In genomic region chr17:54367948-54368347, GRCm38 (mm10) we compare ENCODE assay signal across 23 mouse cellular contexts.
"Had no signal": no experiment of that assay in that cellular context is flagged by ENCODE, and none has a peak within 500 bp of the region (broad histone marks: within the 10 kb centered on the region; RNA-seq: fewer than 3 reads in every experiment).

No protein-coding gene starts in this region.

- H3K4me3 ChIP-seq: heart, adult 2 months; heart, embryonic 13.5 days; heart, embryonic 15.5 days; kidney, embryonic 15.5 days; limb, embryonic 13.5 days had no signal

- H3K9ac ChIP-seq: forebrain, postnatal 0 days; heart, embryonic 13.5 days; heart, embryonic 15.5 days; hindbrain, embryonic 14.5 days; kidney, embryonic 15.5 days; limb, embryonic 13.5 days had no signal

- H3K36me3 ChIP-seq: heart, embryonic 13.5 days; heart, embryonic 15.5 days; kidney, embryonic 15.5 days; limb, embryonic 13.5 days had no signal

- H3K27ac ChIP-seq: heart, adult 2 months; heart, embryonic 13.5 days; heart, embryonic 15.5 days; hindbrain, embryonic 14.5 days; kidney, embryonic 15.5 days; kidney, postnatal 0 days; limb, embryonic 13.5 days had no signal

- DNase-seq: gastrocnemius, postnatal 14 days; gastrocnemius, postnatal 36 days; heart, adult 11 months; heart, adult 2 months; heart, postnatal 14 days; heart, postnatal 36 days; kidney, adult 11 months; kidney, adult 2 months; kidney, adult 9 months; kidney, postnatal 14 days; kidney, postnatal 36 days; layer of hippocampus, postnatal 36 days; left cerebral cortex, postnatal 4 days had no signal

- H3K4me1 ChIP-seq: heart, embryonic 13.5 days; heart, embryonic 15.5 days; kidney, embryonic 15.5 days; limb, embryonic 13.5 days had no signal

- H3K4me2 ChIP-seq: heart, embryonic 11.5 days; heart, embryonic 13.5 days; heart, embryonic 15.5 days; hindbrain, embryonic 14.5 days; kidney, embryonic 15.5 days; limb, embryonic 13.5 days had no signal

- H3K27me3 ChIP-seq: heart, embryonic 13.5 days; heart, embryonic 15.5 days; kidney, embryonic 15.5 days; limb, embryonic 13.5 days had no signal

- ATAC-seq: forebrain, postnatal 0 days; hindbrain, embryonic 16.5 days; intestine, embryonic 16.5 days had no signal

- H3K9me3 ChIP-seq: heart, embryonic 13.5 days; heart, embryonic 15.5 days; kidney, embryonic 15.5 days; limb, embryonic 13.5 days had no signal
